8 mouse cellular contexts compared by ENCODE assay signal in the genomic region with DNA sequence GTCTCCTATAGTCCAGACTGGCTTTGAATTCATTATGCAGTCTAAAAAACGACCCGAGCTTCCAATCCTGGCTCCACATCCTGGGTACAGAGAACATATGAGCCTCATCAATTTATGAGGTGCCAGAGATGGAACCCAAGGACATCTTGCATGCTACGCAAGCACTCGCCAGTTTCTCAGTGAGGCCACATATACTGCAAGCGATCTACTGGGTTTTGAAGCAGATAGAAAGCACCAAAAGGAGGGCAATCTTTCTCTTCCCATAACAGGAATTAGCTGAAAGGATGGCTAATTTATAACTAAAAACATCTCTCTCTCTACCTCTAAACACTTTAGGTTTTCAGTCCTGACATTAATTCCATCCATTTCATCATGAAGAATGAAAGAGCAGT. TPM values are rescaled to one million over a fixed set of nuclear protein-coding genes. Genes with fewer than 3 reads are reported as not detected.
DNase-seq lines count a peak whose midpoint lies in the region; ATAC-seq and TF ChIP-seq lines count a peak whose summit lies in the region.

No protein-coding gene starts in this region.

- WGBS in liver, adult 2 months = 15% methylated on average over 5 of the region's 5 CpGs
- WGBS in hindbrain, embryonic 14.5 days = 39% methylated on average over 5 of the region's 5 CpGs

- TF ChIP-seq CTCF in liver, adult 2 months (IDR thresholded peaks at IDR 0.05; ENCODE audit: low read depth, low read length) = no peak

- H3K4me3 ChIP-seq in liver, adult 2 months (ENCODE audit: insufficient read depth, low read depth, low read length) = peak overlapping the region; percentile 84
- H3K4me3 ChIP-seq in hindbrain, embryonic 14.5 days (replicated peaks; ENCODE audit: low read length) = peak overlapping the region; percentile 66
- peak overlapping the region; percentile 88 for H3K4me3 ChIP-seq in myocyte

- peaks cover 6% of the 10 kb centered on the region; the same call in 1 of the 2 replicates for H3K36me3 ChIP-seq in liver, adult 2 months (ENCODE audit: control insufficient read depth, insufficient read depth, low read length)
- peaks cover 12% of the 10 kb centered on the region for H3K36me3 ChIP-seq in hindbrain, embryonic 14.5 days (replicated peaks; ENCODE audit: control insufficient read depth, insufficient read depth)
- H3K36me3 ChIP-seq in myocyte (ENCODE audit: control insufficient read depth, insufficient read depth) = peaks cover 3% of the 10 kb centered on the region

- no peak for ATAC-seq in hindbrain, embryonic 14.5 days (ENCODE audit: low FRiP score)

- peak overlapping the region; percentile 66 for H3ac ChIP-seq in myocyte (ENCODE audit: control insufficient read depth, insufficient read length)

- no peak for TF ChIP-seq POLR2A in liver, adult 2 months (IDR thresholded peaks at IDR 0.05; ENCODE audit: extremely low read depth, insufficient read depth, low read length)
- no peak for TF ChIP-seq POLR2A in myocyte (IDR thresholded peaks at IDR 0.05; ENCODE audit: insufficient read length, low read depth)

- H3K27ac ChIP-seq in liver, adult 2 months (replicated peaks; ENCODE audit: insufficient read depth, low read depth, low read length) = peak overlapping the region; percentile 94
- peak overlapping the region; percentile 92 for H3K27ac ChIP-seq in hindbrain, embryonic 14.5 days

- H3K27me3 ChIP-seq in liver, adult 2 months (ENCODE audit: control insufficient read depth, insufficient read depth, low read length) = no peaks in the 10 kb centered on the region
- H3K27me3 ChIP-seq in hindbrain, embryonic 14.5 days (ENCODE audit: control insufficient read depth, insufficient read depth, low read length) = peaks cover 17% of the 10 kb centered on the region; the same call in 1 of the 2 replicates
- no peaks in the 10 kb centered on the region for H3K27me3 ChIP-seq in myocyte (ENCODE audit: control insufficient read depth, insufficient read depth, insufficient read length)

- H3K4me2 ChIP-seq in hindbrain, embryonic 14.5 days (replicated peaks) = peak overlapping the region; percentile 89
- H3K4me2 ChIP-seq in myocyte (ENCODE audit: low read depth) = peak overlapping the region; percentile 94

- H3K9ac ChIP-seq in liver, adult 2 months (ENCODE audit: low read depth, low read length) = peak overlapping the region; percentile 87
- peak overlapping the region; percentile 81 for H3K9ac ChIP-seq in hindbrain, embryonic 14.5 days

- H3K4me1 ChIP-seq in liver, adult 2 months (ENCODE audit: control insufficient read depth, insufficient read depth, low read length) = no peaks in the 10 kb centered on the region
- peaks cover 9% of the 10 kb centered on the region for H3K4me1 ChIP-seq in hindbrain, embryonic 14.5 days (replicated peaks; ENCODE audit: control insufficient read depth, insufficient read depth, low read length)

- H3K79me2 ChIP-seq in liver, adult 2 months (ENCODE audit: control insufficient read depth, insufficient read depth, low read length) = peaks cover 6% of the 10 kb centered on the region; the same call in 1 of the 2 replicates
- H3K79me2 ChIP-seq in myocyte (ENCODE audit: control insufficient read depth, insufficient read depth) = peaks cover 35% of the 10 kb centered on the region

- DNase-seq in liver, adult 2 months (ENCODE audit: extremely low read depth, low read depth, low spot score) = no peak
- no peak for DNase-seq in liver
- peak; percentile 37 for DNase-seq in embryo, embryonic 10.5 days (ENCODE audit: low spot score)
- DNase-seq in hindbrain, embryonic 14.5 days (ENCODE audit: low spot score) = no peak
- no peak for DNase-seq in layer of hippocampus, postnatal 25 days (ENCODE audit: extremely low spot score in 1 of 2, low spot score in 1 of 2)
- DNase-seq in natural killer cell, adult 2 months (ENCODE audit: low spot score in 2 of 2) = no peak
- DNase-seq in kidney, adult 18-20 months = no peak

- no peaks in the 10 kb centered on the region for H3K9me3 ChIP-seq in hindbrain, embryonic 14.5 days (ENCODE audit: control insufficient read depth, low read length)

TF ChIP-seq in myocyte, 11 proteins besides CTCF, POLR2A, EP300 and RAD21:
- TF ChIP-seq MAX (IDR thresholded peaks at IDR 0.05; ENCODE audit: low read depth) (no peak), TCF12 (IDR thresholded peaks at IDR 0.05; ENCODE audit: insufficient read depth, poor library complexity, severe bottlenecking) (no peak), MYOG (IDR thresholded peaks at IDR 0.05; ENCODE audit: control insufficient read depth in 1 of 3, insufficient read depth in 1 of 3, insufficient read length in 2 of 3, low read depth in 2 of 3) (no peak), REST (IDR thresholded peaks at IDR 0.05; ENCODE audit: insufficient read depth, insufficient read length) (no peak)

RNA-seq across cellular contexts. Expression of a gene that starts 0.9 kb away (rescaled TPM):
- 96.5 and 103 TPM in 2 replicates for total RNA-seq in liver, adult 2 months (2014; rRNA removed)
- 30.3 and 34.5 TPM in 2 replicates for polyA plus RNA-seq in liver, adult 2 months (2012; rRNA removed)
- 116 and 131 TPM in 2 replicates for polyA plus RNA-seq in hindbrain, embryonic 14.5 days (2014; fragmentation: Nextera tagmentation; extraction: Ambion mirVana)
- polyA plus RNA-seq in myocyte (2012; fragmentation: generic; extraction: Trizol) = 116 TPM
- total RNA-seq in layer of hippocampus, postnatal 25 days (2021) = 100 to 1,000 TPM; 105 to 116 TPM

RNA-seq across cellular contexts. Expression of a gene that starts 6.1 kb away (rescaled TPM):
- 4.3 and 7.2 TPM in 2 replicates for total RNA-seq in liver, adult 2 months (2014; rRNA removed)
- polyA plus RNA-seq in liver, adult 2 months (2012; rRNA removed) = 20.2 and 23.8 TPM in 2 replicates
- polyA plus RNA-seq in hindbrain, embryonic 14.5 days (2014; fragmentation: Nextera tagmentation; extraction: Ambion mirVana) = 80.1 and 85.8 TPM in 2 replicates
- polyA plus RNA-seq in myocyte (2012; fragmentation: generic; extraction: Trizol) = 21.0 TPM
- total RNA-seq in layer of hippocampus, postnatal 25 days (2021) = 10 to 100 TPM; 58.1 to 64.8 TPM

RNA-seq across cellular contexts. Expression of a gene that starts 12.9 kb away (rescaled TPM):
- 11.0 and 14.4 TPM in 2 replicates for total RNA-seq in liver, adult 2 months (2014; rRNA removed)
- 19.6 and 31.2 TPM in 2 replicates for polyA plus RNA-seq in liver, adult 2 months (2012; rRNA removed)
- polyA plus RNA-seq in hindbrain, embryonic 14.5 days (2014; fragmentation: Nextera tagmentation; extraction: Ambion mirVana) = 43.5 and 44.6 TPM in 2 replicates
- 11.7 TPM for polyA plus RNA-seq in myocyte (2012; fragmentation: generic; extraction: Trizol)
- total RNA-seq in layer of hippocampus, postnatal 25 days (2021) = 10 to 100 TPM; 21.9 to 33.4 TPM

RNA-seq across cellular contexts. Expression of a gene that starts 23.8 kb away (rescaled TPM):
- 4.8 and 6.4 TPM in 2 replicates for total RNA-seq in liver, adult 2 months (2014; rRNA removed)
- polyA plus RNA-seq in liver, adult 2 months (2012; rRNA removed) = 16.1 and 23.9 TPM in 2 replicates
- 86.5 and 88.6 TPM in 2 replicates for polyA plus RNA-seq in hindbrain, embryonic 14.5 days (2014; fragmentation: Nextera tagmentation; extraction: Ambion mirVana)
- polyA plus RNA-seq in myocyte (2012; fragmentation: generic; extraction: Trizol) = 19.3 TPM
- total RNA-seq in layer of hippocampus, postnatal 25 days (2021) = 10 to 100 TPM; 63.9 to 66.7 TPM

RNA-seq across cellular contexts. Expression of a gene that starts 35.0 kb away (rescaled TPM):
- total RNA-seq in liver, adult 2 months (2014; rRNA removed) = 14.7 and 15.8 TPM in 2 replicates
- polyA plus RNA-seq in liver, adult 2 months (2012; rRNA removed) = 28.3 and 34.1 TPM in 2 replicates
- 45.9 and 49.9 TPM in 2 replicates for polyA plus RNA-seq in hindbrain, embryonic 14.5 days (2014; fragmentation: Nextera tagmentation; extraction: Ambion mirVana)
- polyA plus RNA-seq in myocyte (2012; fragmentation: generic; extraction: Trizol) = 59.9 TPM
- total RNA-seq in layer of hippocampus, postnatal 25 days (2021) = 10 to 100 TPM; 34.6 to 35.4 TPM
